Mouse (Mus musculus): ENCODE measurements around the gene Zfp629. TPM values are rescaled to one million over a fixed set of nuclear protein-coding genes. Genes with fewer than 3 reads are reported as not detected.
"Not testable (repeated sequence)": the region's sequence is repeated elsewhere in the genome, so short reads cannot be mapped to it uniquely, and the experiment has no call there.

The Zfp629 gene
- polyA plus RNA-seq, 1 experiment from 2014 or later = 16.9 TPM

DNA sequence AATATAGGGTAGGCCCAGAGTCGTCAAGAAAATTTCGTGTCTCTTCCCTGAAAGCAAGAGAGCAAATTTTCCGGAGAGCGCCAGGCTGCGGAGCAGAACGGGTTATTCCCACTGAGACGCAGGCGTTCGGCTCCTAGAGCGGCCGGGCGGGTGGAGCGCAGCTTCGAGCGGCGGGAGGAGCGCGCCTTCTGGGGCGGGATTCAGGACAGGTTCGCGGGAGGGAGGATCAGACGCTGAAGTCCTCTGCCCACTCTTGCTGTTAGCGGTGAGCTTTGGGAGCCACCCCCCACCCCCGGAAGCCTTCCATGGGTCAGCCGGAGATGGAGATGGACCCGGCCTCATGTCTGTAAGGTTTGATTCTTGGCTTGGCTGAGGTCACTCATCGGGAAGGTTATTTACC is 21.4 kb upstream of the Zfp629 start:
- no peak for TF ChIP-seq CTCF (IDR thresholded peaks at IDR 0.05; ENCODE audit: low read depth)
- Histone ChIP-seq H3K27me3 (ENCODE audit: insufficient read depth, low read length) (no peaks in the 10 kb centered on the region), H3K9me3 (ENCODE audit: low read depth, low read length) (no peaks in the 10 kb centered on the region), H3K27ac (ENCODE audit: low read depth) (0 out of 2 replicates have a peak overlapping the region, but pooled peaks have one; percentile 7), H3K36me3 (ENCODE audit: insufficient read depth) (no peaks in the 10 kb centered on the region), H3K4me3 (ENCODE audit: low read depth, low read length) (peak overlapping the region; percentile 49), H3K9ac (peak overlapping the region; percentile 51), H3K4me2 (peak overlapping the region; percentile 64), H3K4me1 (ENCODE audit: insufficient read depth) (no peaks in the 10 kb centered on the region)
- under 1% methylated on average over 27 of the region's 27 CpGs for WGBS
- ATAC-seq (ENCODE audit: insufficient read depth) (peak; percentile 91), DNase-seq (peak; percentile 90)

DNA sequence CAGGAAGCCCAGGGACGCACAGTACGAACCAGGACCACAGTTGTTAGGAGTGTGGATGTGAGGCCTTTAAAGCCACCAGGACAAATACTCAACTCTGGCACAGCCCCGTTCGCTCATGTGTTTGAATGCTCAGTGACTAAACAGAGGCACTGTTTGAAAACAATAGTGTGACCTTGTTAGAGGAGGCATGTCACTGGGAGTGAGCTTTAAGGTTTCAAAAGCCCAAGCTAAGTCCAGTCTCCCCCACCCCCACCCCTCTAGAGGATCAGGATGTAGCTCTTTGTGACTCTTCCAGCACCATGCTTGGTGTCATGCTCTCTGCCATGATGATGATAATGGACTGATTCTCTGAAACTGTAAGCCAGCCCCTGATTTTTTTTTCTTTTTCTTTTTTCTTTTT is 15.8 kb upstream of the Zfp629 start:
- H3K9me3 ChIP-seq (ENCODE audit: low read depth, low read length) = no peaks in the 10 kb centered on the region
- H3K4me1 ChIP-seq (ENCODE audit: insufficient read depth) = no peaks in the 10 kb centered on the region
- WGBS = 76% methylated on average over 4 of the region's 4 CpGs
- no peak for DNase-seq
- no peak overlapping the region for H3K4me2 ChIP-seq
- no peaks in the 10 kb centered on the region for H3K27me3 ChIP-seq (ENCODE audit: insufficient read depth, low read length)
- no peak overlapping the region for H3K27ac ChIP-seq (ENCODE audit: low read depth)
- no peak overlapping the region for H3K9ac ChIP-seq
- H3K4me3 ChIP-seq (ENCODE audit: low read depth, low read length) = no peak overlapping the region
- ATAC-seq (ENCODE audit: insufficient read depth) = no peak
- H3K36me3 ChIP-seq (ENCODE audit: insufficient read depth) = no peaks in the 10 kb centered on the region
- TF ChIP-seq CTCF (IDR thresholded peaks at IDR 0.05; ENCODE audit: low read depth) = no peak

- Histone ChIP-seq H3K4me3 (ENCODE audit: low read depth, low read length) (no peak overlapping the region), H3K4me2 (no peak overlapping the region), H3K27ac (ENCODE audit: low read depth) (no peak overlapping the region), H3K4me1 (ENCODE audit: insufficient read depth) (no peaks in the 10 kb centered on the region), H3K9me3 (ENCODE audit: low read depth, low read length) (no peaks in the 10 kb centered on the region), H3K36me3 (ENCODE audit: insufficient read depth) (no peaks in the 10 kb centered on the region), H3K9ac (no peak overlapping the region), H3K27me3 (ENCODE audit: insufficient read depth, low read length) (no peaks in the 10 kb centered on the region)
- WGBS = 73% methylated on average over 5 of the region's 5 CpGs
- ATAC-seq (ENCODE audit: insufficient read depth) (no peak), DNase-seq (no peak)
- no peak for TF ChIP-seq CTCF (IDR thresholded peaks at IDR 0.05; ENCODE audit: low read depth)
These were observed 13.0 kb upstream of the Zfp629 start for GRCm38 (mm10) chr7:127628646-127629045.

GRCm38 (mm10) chr7:127626471-127626870 is 10.9 kb upstream of the Zfp629 start:
- 86% methylated on average over 4 of the region's 4 CpGs for WGBS

GRCm38 (mm10) chr7:127626039-127626438 is 10.4 kb upstream of the Zfp629 start:
- H3K4me2 ChIP-seq = no peak overlapping the region
- no peak overlapping the region for H3K9ac ChIP-seq
- ATAC-seq (ENCODE audit: insufficient read depth) = no peak
- no peak overlapping the region for H3K27ac ChIP-seq (ENCODE audit: low read depth)
- no peak for TF ChIP-seq CTCF (IDR thresholded peaks at IDR 0.05; ENCODE audit: low read depth)
- H3K36me3 ChIP-seq (ENCODE audit: insufficient read depth) = no peaks in the 10 kb centered on the region
- H3K4me1 ChIP-seq (ENCODE audit: insufficient read depth) = no peaks in the 10 kb centered on the region
- WGBS = 96% methylated on average over 7 of the region's 7 CpGs
- H3K9me3 ChIP-seq (ENCODE audit: low read depth, low read length) = no peaks in the 10 kb centered on the region
- H3K4me3 ChIP-seq (ENCODE audit: low read depth, low read length) = no peak overlapping the region
- no peak for DNase-seq
- H3K27me3 ChIP-seq (ENCODE audit: insufficient read depth, low read length) = no peaks in the 10 kb centered on the region

More at GRCm38 (mm10) chr7:127626471-127626870, 10.9 kb upstream of the Zfp629 start:
- ATAC-seq (ENCODE audit: insufficient read depth) (no peak; the same call in 1 of the 2 replicates), DNase-seq (no peak)
- Histone ChIP-seq H3K9me3 (ENCODE audit: low read depth, low read length) (no peaks in the 10 kb centered on the region), H3K4me3 (ENCODE audit: low read depth, low read length) (no peak overlapping the region), H3K27me3 (ENCODE audit: insufficient read depth, low read length) (no peaks in the 10 kb centered on the region), H3K36me3 (ENCODE audit: insufficient read depth) (no peaks in the 10 kb centered on the region), H3K9ac (no peak overlapping the region), H3K27ac (ENCODE audit: low read depth) (no peak overlapping the region), H3K4me1 (ENCODE audit: insufficient read depth) (no peaks in the 10 kb centered on the region), H3K4me2 (no peak overlapping the region)
- TF ChIP-seq CTCF (IDR thresholded peaks at IDR 0.05; ENCODE audit: low read depth) = no peak

DNA sequence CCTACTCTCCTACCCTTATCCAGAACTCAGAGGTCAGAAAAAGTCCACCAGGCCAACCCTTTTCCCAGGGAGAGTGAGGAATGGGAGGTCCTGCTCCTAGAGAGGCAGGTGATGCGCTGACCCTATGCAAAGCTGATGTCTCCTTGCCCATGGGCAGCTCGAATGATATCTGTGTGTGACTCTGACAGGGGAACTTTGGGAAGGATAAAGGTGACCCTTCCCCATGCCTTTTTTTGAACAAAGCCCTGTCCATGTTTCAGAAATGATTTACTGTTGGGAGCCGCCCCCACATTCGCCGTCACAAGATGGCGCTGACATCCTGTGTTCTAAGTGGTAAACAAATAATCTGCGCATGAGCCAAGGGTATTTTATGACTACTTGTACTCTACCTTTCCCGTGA is 2.8 kb upstream of the Zfp629 start:
- ATAC-seq (ENCODE audit: insufficient read depth); DNase-seq; H3K4me1 ChIP-seq (ENCODE audit: insufficient read depth); H3K9ac ChIP-seq; H3K36me3 ChIP-seq (ENCODE audit: insufficient read depth); H3K27ac ChIP-seq (ENCODE audit: low read depth); H3K4me2 ChIP-seq; H3K27me3 ChIP-seq (ENCODE audit: insufficient read depth, low read length); H3K9me3 ChIP-seq (ENCODE audit: low read depth, low read length); H3K4me3 ChIP-seq (ENCODE audit: low read depth, low read length): not testable (repeated sequence)
- 94% methylated on average over 7 of the region's 8 CpGs for WGBS

DNA sequence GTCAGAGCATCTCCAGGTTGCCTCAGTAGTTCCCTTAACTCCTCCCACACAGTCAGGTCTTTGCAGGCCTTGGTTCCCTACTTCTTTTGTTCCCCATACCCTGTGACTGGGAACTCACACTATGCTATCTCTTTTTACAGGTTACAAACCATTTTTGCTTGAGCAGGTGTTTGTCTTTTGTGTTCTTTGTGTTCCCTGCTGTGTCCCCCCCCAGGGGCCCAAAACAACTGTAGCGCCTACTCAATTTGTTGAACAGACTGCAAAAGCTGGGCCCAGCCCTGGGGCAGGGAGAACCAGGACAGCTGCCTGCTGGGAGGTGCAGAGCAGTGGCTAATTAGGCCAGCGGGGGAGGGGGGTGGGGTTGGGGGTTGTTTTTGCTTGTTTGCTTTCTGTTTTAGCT is 2.4 kb upstream of the Zfp629 start:
- Histone ChIP-seq H3K9ac (no peak overlapping the region), H3K4me2 (no peak overlapping the region), H3K4me1 (ENCODE audit: insufficient read depth) (0 out of 2 replicates have a peak, but pooled peaks cover 3% of the 10 kb centered on the region), H3K27me3 (ENCODE audit: insufficient read depth, low read length) (no peaks in the 10 kb centered on the region), H3K9me3 (ENCODE audit: low read depth, low read length) (no peaks in the 10 kb centered on the region), H3K4me3 (ENCODE audit: low read depth, low read length) (no peak overlapping the region), H3K27ac (ENCODE audit: low read depth) (no peak overlapping the region), H3K36me3 (ENCODE audit: insufficient read depth) (no peaks in the 10 kb centered on the region)
- TF ChIP-seq CTCF (IDR thresholded peaks at IDR 0.05; ENCODE audit: low read depth) = no peak
- 66% methylated on average over 2 of the region's 2 CpGs for WGBS
- no peak for ATAC-seq (ENCODE audit: insufficient read depth)
- DNase-seq = no peak

DNA sequence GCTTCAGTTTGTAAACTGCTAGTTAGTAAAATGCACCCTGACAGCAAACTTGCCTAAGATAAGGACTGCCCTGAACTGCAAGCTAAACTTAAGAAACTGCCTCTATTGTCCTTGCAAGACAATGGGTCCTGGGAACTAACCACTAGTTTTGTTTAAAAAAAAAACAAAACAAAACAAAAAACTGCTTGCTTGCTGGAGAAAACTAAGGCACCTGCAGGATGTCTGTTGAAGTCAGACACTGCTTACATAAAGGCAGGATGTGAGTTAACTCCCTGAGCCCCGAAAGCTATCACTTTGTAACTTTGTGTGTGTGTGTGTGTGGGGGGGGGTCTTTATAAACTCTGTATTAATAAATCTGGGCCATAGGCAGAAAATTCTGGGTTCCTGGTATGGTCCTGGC is 1.3 kb upstream of the Zfp629 start:
- Histone ChIP-seq H3K4me3 (ENCODE audit: low read depth, low read length) (no peak overlapping the region), H3K4me2 (no peak overlapping the region), H3K4me1 (ENCODE audit: insufficient read depth) (0 out of 2 replicates have a peak, but pooled peaks cover 3% of the 10 kb centered on the region), H3K36me3 (ENCODE audit: insufficient read depth) (peaks cover 10% of the 10 kb centered on the region), H3K9ac (no peak overlapping the region), H3K27ac (ENCODE audit: low read depth) (no peak overlapping the region), H3K9me3 (ENCODE audit: low read depth, low read length) (no peaks in the 10 kb centered on the region), H3K27me3 (ENCODE audit: insufficient read depth, low read length) (no peaks in the 10 kb centered on the region)
- TF ChIP-seq CTCF (IDR thresholded peaks at IDR 0.05; ENCODE audit: low read depth) = no peak
- ATAC-seq (ENCODE audit: insufficient read depth) = no peak
- WGBS = 74% methylated on average over 1 of the region's 1 CpGs
- no peak for DNase-seq

Data from lung, embryonic 14.5 days (tissue).